Mouse (Mus musculus) hindbrain, embryonic 15.5 days (tissue): Measurements from ENCODE around the gene Sestd1. TPM values are rescaled to one million over a fixed set of nuclear protein-coding genes. Genes with fewer than 3 reads are reported as not detected.
A peak's percentile ranks its signal among the peaks of the same experiment; 100 is the strongest.

ENCODE experiments used
- ATAC-seq: fragments of 200-750 bp; cut with Nextera tagmentation; 2 replicates; pipeline ENCODE4 v1.8.0; 2017; ENCODE audit warnings: low read depth, moderate number of reproducible peaks, moderate TSS enrichment; ENCODE audit not compliant: low FRiP score
- H3K27ac ChIP-seq: fragments of 300-500 bp; sonication (generic); replicated peaks from 2 replicates; pipeline ENCODE4 v1.5.1; 2015; ENCODE audit warnings: mild to moderate bottlenecking, inconsistent platforms
- H3K27me3 ChIP-seq: fragments of 300-500 bp; sonication (generic); 2 replicates; pipeline ENCODE4 v1.6.1; 2015; ENCODE audit warnings: control low read depth, inconsistent platforms
- H3K36me3 ChIP-seq: fragments of 300-500 bp; sonication (generic); 2 replicates; pipeline ENCODE4 v1.6.1; 2015; ENCODE audit warnings: control low read depth, inconsistent platforms
- H3K4me1 ChIP-seq: fragments of 300-500 bp; sonication (generic); replicated peaks from 2 replicates; pipeline ENCODE4 v1.6.1; 2015; ENCODE audit warnings: control low read depth, inconsistent platforms
- H3K4me2 ChIP-seq: fragments of 300-500 bp; sonication (generic); 2 replicates; pipeline ENCODE4 v1.6.1; 2015; ENCODE audit warnings: moderate library complexity, mild to moderate bottlenecking, inconsistent platforms
- H3K4me3 ChIP-seq: fragments of 300-500 bp; sonication (generic); 2 replicates; pipeline ENCODE4 v1.5.1; 2015; ENCODE audit warnings: mild to moderate bottlenecking, inconsistent platforms
- H3K9ac ChIP-seq: fragments of 300-500 bp; sonication (generic); 2 replicates; pipeline ENCODE4 v1.6.1; 2015; ENCODE audit warnings: inconsistent platforms
- H3K9me3 ChIP-seq: fragments of 300-500 bp; sonication (generic); 2 replicates; pipeline ENCODE4 v1.6.1; 2016; ENCODE audit warnings: control low read depth, inconsistent platforms
- WGBS: fragments of 180-500 bp; shearing (Covaris S2); methylation state at CpG from one replicate; pipeline ENCODE4 v1.1.7; 2015; 5-methylcytosine and 5-hydroxymethylcytosine counted together
- polyA plus RNA-seq: library from polyadenylated mRNA; unstranded; fragments of >200 nt; fragmentation: Nextera tagmentation; extraction: Ambion mirVana; gene quantifications from 2 replicates; pipeline ENCODE4 v1.2.1, GENCODE M21; 2015

The Sestd1 gene
- polyA plus RNA-seq, 1 experiment from 2014 or later = 28.1 TPM

DNA sequence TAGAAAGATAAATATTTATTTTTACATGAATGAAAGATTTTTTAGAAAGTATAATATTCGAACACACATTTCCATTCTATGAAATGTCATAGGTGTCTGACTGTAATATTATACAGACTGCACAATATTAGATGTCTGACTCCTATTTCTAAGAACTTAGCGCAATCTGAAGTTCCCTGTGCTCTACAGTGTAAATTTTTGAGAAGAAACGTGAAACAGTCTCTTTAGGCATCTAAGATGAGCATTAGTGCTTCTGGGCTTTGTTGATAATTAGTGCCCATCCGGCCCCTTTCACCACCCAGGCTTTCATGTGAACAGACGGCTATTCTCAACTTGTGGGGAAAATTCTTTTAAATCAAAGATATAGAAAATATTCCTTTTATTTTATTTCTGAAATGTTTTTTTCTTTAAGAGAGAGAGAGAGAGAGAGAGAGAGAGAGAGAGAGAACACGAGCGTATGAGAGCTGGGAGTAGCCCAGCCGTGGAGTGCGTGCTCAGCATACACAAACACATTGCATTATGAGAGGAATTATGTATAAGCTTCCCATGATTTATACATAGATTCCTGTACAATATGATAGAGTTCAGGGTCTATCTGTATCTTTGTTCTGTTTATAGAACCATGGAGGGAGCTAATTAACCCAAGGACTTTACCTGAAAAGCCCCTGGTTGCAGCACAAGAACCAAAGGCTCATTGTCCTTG, 21.4 kb upstream of the Sestd1 start:
- Histone ChIP-seq H3K36me3 (no peaks in the 10 kb centered on the region), H3K4me1 (no peaks in the 10 kb centered on the region), H3K4me3 (no peak overlapping the region), H3K9ac (no peak overlapping the region), H3K27me3 (no peaks in the 10 kb centered on the region), H3K27ac (no peak overlapping the region), H3K4me2 (no peak overlapping the region), H3K9me3 (no peaks in the 10 kb centered on the region)
- peak; percentile 76; the same call in 1 of the 2 replicates for ATAC-seq
- WGBS = 53% methylated on average over 9 of the region's 9 CpGs

DNA sequence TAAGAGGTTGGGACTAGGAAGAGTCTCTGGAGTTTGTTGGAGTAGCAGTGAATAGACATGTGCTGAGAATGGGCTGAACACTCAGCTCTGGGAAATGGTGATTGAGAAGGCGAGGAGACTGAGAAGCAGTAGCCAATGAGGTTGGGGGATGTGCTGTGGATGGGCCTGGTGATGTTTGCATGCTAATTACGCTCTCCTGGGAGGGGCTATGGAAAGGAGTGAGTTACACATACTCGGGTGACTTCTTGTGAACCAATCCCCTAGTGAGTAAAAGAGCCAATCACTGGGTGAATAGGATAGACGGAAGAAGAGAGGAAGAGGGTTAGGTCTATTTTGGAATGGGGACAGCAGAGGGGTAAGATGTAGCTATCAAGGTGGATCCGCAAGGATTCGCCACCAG, 9.3 kb upstream of the Sestd1 start:
- ATAC-seq = no peak
- Histone ChIP-seq H3K4me2 (no peak overlapping the region), H3K27ac (no peak overlapping the region), H3K27me3 (no peaks in the 10 kb centered on the region), H3K36me3 (no peaks in the 10 kb centered on the region), H3K4me1 (no peaks in the 10 kb centered on the region), H3K9ac (no peak overlapping the region), H3K4me3 (no peak overlapping the region), H3K9me3 (no peaks in the 10 kb centered on the region)
- WGBS = 67% methylated on average over 6 of the region's 6 CpGs

DNA sequence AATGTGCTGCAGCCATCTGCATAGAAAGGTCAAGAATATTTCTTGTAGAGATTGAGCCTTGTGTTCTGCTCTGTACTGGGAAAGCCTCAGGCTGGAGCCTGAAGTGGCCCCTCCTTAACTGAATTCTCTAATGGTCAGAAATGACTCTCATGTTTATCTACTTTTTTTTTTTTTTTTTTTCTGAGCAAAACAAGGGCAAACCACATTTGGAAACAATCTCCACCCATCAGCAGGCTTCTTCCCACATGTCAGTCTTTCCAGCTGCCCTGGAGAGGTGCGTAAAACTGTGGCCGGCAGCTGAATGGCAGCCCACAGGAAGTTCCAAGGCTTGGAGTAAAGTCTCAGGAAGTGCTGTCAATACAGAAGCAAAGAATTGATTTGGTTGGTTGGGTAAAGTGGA, 6.4 kb upstream of the Sestd1 start:
- H3K36me3 ChIP-seq = no peaks in the 10 kb centered on the region
- no peak overlapping the region for H3K9ac ChIP-seq
- H3K27ac ChIP-seq = no peak overlapping the region
- H3K4me1 ChIP-seq = no peaks in the 10 kb centered on the region
- H3K9me3 ChIP-seq = no peaks in the 10 kb centered on the region
- no peaks in the 10 kb centered on the region for H3K27me3 ChIP-seq
- H3K4me3 ChIP-seq = no peak overlapping the region
- ATAC-seq = no peak
- 60% methylated on average over 2 of the region's 2 CpGs for WGBS
- H3K4me2 ChIP-seq = no peak overlapping the region

DNA sequence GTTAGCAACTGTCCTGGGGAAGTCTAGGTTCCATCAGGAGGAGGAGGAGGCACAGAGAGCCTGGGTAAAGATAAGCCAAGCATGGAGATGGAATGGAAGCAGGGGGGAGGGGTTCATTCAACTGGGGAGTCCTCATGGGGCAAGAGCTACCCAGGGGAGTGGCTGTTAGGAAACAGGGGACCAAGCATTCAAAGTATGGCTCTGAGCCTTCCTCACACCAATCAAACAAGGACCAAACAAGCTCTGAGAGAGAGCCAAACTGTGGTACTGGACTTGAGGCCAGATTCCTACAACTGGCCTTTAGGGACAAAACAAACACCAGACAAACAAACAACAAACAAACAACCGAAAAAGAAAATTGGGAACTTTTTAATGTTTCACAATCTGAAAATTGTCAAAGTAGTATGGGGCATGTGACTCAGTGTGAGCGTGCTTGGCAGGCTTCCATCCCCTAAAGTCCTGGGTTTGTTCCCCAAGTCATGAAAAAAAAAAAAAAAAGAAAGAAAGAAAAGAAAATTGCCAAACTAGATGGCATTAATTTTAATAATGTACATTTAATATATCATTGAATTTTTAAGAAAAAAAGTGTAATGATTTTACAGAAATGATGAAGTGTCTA, 4.0 kb upstream of the Sestd1 start:
- no peak overlapping the region for H3K4me2 ChIP-seq
- H3K9ac ChIP-seq = no peak overlapping the region
- H3K4me1 ChIP-seq = no peaks in the 10 kb centered on the region; the same call in 1 of the 2 replicates
- H3K9me3 ChIP-seq = no peaks in the 10 kb centered on the region
- H3K27ac ChIP-seq = no peak overlapping the region
- H3K4me3 ChIP-seq = no peak overlapping the region
- H3K36me3 ChIP-seq = no peaks in the 10 kb centered on the region
- H3K27me3 ChIP-seq = no peaks in the 10 kb centered on the region
- no peak for ATAC-seq
- WGBS = 76% methylated on average over 2 of the region's 2 CpGs

DNA sequence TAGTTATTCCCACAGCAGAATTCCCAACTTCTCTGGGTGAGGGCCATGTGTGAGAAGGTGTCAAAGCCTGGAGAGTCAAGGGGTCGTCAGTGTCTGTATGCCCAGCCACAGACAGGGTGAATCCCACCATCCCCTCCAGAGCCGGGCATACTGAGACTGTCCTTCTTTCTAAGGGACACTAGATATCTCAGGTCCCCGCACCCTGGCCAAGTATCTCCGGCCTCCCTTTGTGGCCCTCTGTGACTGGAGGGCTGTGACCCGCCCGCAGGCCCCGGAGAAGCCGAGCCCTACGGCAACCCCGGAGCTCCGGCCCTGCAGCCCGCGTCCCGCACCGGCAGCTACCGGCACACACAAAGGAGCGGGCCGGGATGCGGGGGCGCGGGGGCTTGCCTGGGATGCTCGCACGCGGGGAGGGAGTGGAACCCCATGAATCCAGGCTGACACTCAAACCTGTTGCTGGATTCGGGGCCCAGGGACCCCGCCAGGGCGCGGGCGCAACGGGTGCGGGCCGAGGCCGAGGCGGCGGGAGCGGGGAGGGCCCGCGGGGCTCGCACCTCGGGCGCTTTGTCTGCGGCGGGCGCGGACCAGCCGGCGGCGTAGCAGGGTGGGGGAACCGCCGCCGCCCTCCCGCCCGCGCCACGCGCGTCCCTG, 406 bp downstream of the Sestd1 start:
- Histone ChIP-seq H3K4me2 (peak overlapping the region; percentile 59), H3K9me3 (no peaks in the 10 kb centered on the region), H3K36me3 (no peaks in the 10 kb centered on the region), H3K27ac (peak overlapping the region; percentile 87), H3K27me3 (no peaks in the 10 kb centered on the region), H3K4me1 (peaks cover 22% of the 10 kb centered on the region), H3K9ac (peak overlapping the region; percentile 96), H3K4me3 (peak overlapping the region; percentile 88)
- WGBS = 1% methylated on average over 51 of the region's 57 CpGs
- ATAC-seq = peak; percentile 76

DNA sequence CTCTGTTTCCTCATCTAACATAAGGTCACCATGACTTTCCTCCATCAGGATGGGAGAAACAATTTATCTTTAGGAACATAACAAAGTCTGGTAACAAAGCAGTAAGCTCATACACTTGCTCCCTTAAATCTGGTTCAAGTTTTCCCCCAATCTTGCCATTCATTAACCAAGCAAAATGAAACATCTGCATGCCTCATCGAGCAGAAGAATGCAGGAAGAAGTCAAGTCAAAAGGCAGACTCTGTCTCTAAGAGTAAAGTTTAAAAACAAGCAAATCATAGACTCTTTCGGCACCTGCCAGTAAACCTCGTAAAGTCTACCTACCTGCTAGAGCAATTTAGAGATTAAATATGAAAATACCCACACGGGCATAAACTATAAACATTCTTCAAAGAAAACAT, 3.1 kb downstream of the Sestd1 start:
- WGBS = 63% methylated on average over 4 of the region's 4 CpGs
- ATAC-seq = no peak
- Histone ChIP-seq H3K9me3 (no peaks in the 10 kb centered on the region), H3K9ac (no peak overlapping the region), H3K36me3 (no peaks in the 10 kb centered on the region), H3K27ac (no peak overlapping the region), H3K27me3 (no peaks in the 10 kb centered on the region), H3K4me1 (peaks cover 36% of the 10 kb centered on the region), H3K4me2 (no peak overlapping the region), H3K4me3 (no peak overlapping the region)

DNA sequence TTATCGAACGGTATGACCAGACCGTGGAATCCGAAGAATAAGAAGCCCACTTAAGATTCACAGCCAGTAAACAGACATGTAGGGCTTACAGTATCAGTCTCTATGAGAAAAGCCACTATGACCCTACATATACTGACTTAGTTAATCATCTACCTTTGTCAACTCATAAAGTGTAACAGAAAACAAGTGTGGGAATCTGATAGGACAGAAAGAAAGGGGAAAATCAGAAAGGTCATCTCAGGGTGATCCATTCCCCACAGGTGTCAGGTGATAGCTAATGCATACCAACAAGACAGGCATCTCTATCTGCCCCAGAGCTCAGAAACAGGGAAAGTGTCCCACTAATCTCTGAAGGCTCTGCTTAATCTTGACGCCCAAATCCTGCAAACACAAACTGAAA, 4.5 kb downstream of the Sestd1 start:
- Histone ChIP-seq H3K9me3 (no peaks in the 10 kb centered on the region), H3K4me2 (no peak overlapping the region), H3K9ac (no peak overlapping the region), H3K4me3 (no peak overlapping the region), H3K4me1 (peaks cover 36% of the 10 kb centered on the region), H3K27me3 (no peaks in the 10 kb centered on the region), H3K36me3 (no peaks in the 10 kb centered on the region), H3K27ac (no peak overlapping the region)
- WGBS = 90% methylated on average over 5 of the region's 5 CpGs
- ATAC-seq = no peak

DNA sequence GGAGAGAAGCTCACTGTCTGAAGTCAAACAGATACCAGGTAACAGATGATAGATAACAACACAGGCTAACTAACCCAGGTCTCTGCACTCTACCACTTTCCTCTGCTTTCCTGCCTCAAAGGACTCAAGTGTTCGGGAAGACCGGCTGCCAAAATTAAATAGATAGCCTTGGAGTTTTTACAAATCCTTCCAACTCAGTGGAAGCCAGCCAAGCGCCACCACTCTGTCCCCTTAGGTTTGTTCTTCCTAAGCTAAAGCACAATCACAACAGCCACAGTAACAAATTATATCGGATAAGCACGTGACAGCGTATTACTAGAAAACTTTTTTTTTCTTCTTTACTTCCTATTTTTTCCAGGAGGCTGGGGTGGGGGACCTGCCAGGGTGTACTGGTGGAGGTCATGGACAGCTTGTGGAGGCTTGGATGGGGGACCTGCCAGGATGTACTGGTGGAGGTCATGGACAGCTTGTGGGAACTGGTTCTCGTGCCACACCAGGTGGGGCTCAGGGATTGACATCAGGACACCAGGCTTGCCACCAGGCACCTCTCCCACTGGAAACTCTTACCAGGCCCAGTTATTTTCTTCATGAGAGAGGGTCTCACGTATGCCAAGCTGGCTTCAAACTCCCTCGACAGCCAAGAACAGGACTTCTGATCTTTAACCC, 5.3 kb downstream of the Sestd1 start:
- no peak overlapping the region for H3K4me3 ChIP-seq
- ATAC-seq = no peak
- H3K9me3 ChIP-seq = no peaks in the 10 kb centered on the region
- H3K4me1 ChIP-seq = peaks cover 38% of the 10 kb centered on the region
- no peak overlapping the region for H3K27ac ChIP-seq
- no peaks in the 10 kb centered on the region for H3K27me3 ChIP-seq
- H3K9ac ChIP-seq = no peak overlapping the region
- no peak overlapping the region for H3K4me2 ChIP-seq
- no peaks in the 10 kb centered on the region for H3K36me3 ChIP-seq
- WGBS = 75% methylated on average over 9 of the region's 9 CpGs

DNA sequence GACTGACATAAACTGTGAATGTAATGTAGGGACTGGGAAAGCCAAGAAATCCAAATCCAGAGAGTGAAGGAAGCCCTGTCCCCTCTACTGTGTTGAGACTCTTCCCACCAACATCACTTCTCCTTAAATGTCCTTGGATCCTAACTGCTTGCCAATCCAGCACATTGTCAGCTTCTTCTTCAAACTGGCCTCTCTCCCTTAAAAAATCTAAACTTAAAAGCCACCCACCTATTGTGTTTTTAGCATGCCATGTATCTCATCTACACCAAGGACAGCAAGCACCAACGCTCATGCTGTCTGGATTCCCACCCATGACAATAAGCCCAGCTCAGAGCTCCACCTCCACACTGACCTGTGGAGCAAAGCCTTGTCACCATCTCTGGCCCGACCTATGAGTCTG, 7.4 kb downstream of the Sestd1 start:
- Histone ChIP-seq H3K9ac (no peak overlapping the region), H3K4me2 (no peak overlapping the region), H3K9me3 (no peaks in the 10 kb centered on the region), H3K4me3 (no peak overlapping the region), H3K27me3 (no peaks in the 10 kb centered on the region), H3K4me1 (peaks cover 45% of the 10 kb centered on the region), H3K36me3 (no peaks in the 10 kb centered on the region), H3K27ac (no peak overlapping the region)
- WGBS = 93% methylated on average over 2 of the region's 2 CpGs
- no peak for ATAC-seq

DNA sequence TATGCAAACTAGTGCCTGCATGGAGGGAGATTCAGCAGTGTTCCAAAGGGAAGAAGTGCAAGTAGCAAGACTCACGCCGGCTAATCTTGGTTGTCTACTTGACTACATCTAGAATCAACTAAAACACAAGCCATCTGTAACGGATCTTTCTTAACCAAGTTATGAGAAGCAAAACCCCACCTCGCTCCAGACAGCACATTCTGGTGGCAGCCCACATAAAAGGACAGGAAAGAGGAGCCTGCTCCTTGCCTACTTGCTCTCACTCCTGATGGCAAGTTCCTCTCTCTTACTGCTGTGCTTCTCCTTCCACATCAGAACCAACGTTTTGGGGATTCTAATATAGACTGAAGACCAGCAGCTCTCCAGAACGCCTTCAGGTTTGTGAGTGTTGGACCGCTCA, 9.6 kb downstream of the Sestd1 start:
- Histone ChIP-seq H3K4me2 (no peak overlapping the region), H3K9me3 (no peaks in the 10 kb centered on the region), H3K4me3 (no peak overlapping the region), H3K36me3 (no peaks in the 10 kb centered on the region), H3K27ac (no peak overlapping the region), H3K4me1 (peaks cover 45% of the 10 kb centered on the region), H3K9ac (no peak overlapping the region), H3K27me3 (no peaks in the 10 kb centered on the region)
- 93% methylated on average over 7 of the region's 7 CpGs for WGBS
- ATAC-seq = no peak

DNA sequence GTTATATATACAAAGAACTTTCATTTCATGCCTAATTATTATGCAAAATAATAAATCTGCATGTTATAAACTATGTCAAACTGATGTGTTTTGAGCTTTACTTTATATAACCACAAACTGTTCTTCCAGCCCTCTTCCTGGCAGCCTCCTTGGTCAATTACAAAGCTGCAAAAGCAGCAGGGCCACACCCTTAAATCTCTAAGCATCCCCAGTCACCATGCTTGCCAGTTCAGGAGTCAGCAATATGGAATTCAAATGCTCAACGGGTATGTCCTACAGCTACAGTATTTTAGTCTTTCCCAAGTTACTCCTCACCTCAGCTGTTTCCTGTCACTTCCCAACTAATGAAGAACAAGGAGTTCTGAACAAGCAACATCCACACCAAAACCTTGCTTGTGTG, 10.3 kb downstream of the Sestd1 start:
- Histone ChIP-seq H3K36me3 (no peaks in the 10 kb centered on the region), H3K9ac (no peak overlapping the region), H3K4me1 (peaks cover 41% of the 10 kb centered on the region), H3K9me3 (no peaks in the 10 kb centered on the region), H3K4me2 (no peak overlapping the region), H3K27me3 (no peaks in the 10 kb centered on the region), H3K4me3 (no peak overlapping the region), H3K27ac (no peak overlapping the region)
- ATAC-seq = no peak
- WGBS = 87% methylated on average over 1 of the region's 1 CpGs

DNA sequence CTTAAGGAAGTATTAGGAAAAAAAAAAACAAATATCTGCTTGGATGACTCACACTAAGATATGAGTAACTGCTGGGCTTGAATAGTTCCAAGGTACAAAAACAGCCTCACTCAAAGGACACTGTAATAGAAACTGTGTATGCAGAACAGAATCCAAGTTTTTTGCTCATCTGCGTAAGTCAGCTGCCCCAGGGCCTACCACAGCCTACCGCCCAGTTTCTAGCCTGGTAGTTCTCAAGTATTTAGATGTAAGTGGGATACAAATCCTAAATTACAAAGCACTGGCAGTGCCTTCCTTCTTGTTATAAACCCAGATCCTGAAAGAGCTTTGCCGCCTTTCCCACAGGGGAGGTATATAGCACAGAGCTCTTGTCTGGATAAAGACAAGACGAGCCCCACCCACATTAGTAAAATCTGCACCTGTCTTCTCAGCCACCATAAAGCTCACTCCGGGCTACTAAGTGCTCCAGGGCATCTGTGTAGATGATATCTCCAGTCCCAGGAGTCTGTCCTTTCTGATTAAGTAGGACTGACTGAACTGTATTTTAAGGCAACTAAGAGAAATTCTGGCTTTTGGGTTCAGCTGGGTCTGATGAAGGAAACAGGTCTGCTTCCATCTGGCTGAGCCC, 11.7 kb downstream of the Sestd1 start:
- Histone ChIP-seq H3K27ac (no peak overlapping the region), H3K9me3 (no peaks in the 10 kb centered on the region), H3K36me3 (no peaks in the 10 kb centered on the region), H3K4me2 (no peak overlapping the region), H3K4me1 (peaks cover 38% of the 10 kb centered on the region), H3K4me3 (no peak overlapping the region), H3K9ac (no peak overlapping the region), H3K27me3 (no peaks in the 10 kb centered on the region)
- WGBS = 78% methylated on average over 5 of the region's 5 CpGs
- no peak for ATAC-seq
